Mouse (Mus musculus): ENCODE results near the gene Zfp689. TPM values are rescaled to one million over a fixed set of nuclear protein-coding genes. Genes with fewer than 3 reads are reported as not detected.
"Not testable (repeated sequence)": the region's sequence is repeated elsewhere in the genome, so short reads cannot be mapped to it uniquely, and the experiment has no call there.

Gene Zfp689
- 15.7 and 16.5 TPM in 2 replicates for polyA plus RNA-seq (2014; fragmentation: Nextera tagmentation; extraction: Ambion mirVana)

DNA sequence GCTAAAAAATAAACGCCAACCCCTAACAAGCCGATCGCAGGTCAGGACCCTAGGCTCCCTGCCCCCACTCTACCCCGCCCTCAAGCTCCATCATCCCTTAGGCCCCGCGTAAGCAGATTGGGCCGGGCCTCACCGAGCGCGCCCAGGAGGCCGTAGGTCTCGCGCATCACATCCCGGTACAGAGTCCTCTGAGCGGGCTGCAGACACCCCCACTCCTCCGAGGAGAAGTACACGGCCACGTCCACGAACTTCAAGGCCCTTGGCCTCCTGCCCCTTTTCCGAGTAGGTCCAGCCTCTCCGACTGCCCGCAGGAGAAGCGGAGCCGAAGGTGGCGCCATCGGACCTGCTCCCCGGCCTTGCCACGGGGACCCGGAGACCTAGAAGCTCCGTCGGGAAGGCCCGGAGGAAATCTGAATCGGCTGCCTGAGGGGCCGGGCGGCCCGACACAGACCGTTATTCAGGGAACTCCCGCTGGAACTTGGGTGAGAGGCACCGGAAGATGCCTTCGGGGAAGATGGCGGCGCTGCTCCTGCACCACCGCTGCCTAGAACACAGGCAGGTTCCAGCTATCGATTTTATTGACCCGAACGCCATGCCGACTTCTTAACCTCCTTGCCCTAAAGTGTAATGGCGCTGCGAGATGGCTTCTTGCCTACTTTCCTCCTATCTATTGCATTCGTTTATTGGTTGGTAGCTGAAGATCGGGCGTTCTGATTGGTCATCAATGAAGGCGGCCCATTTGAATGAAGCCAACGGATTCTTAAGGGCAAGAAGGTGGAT, at the start of gene Zfp689:
Gene Zfp689 (minus strand): TSS at position 638 of the 780 bp plus-strand sequence.
- WGBS, result under 1% methylated on average over 54 of the region's 54 CpGs
- DNase-seq (ENCODE audit: low spot score) (peak; percentile 91), ATAC-seq (replicated peaks; ENCODE audit: low FRiP score) (peak; percentile 89)
- Histone ChIP-seq H3K4me2 (ENCODE audit: low read depth, low read length, severe bottlenecking) (peak within 1 kb of the TSS; percentile 86), H3K4me1 (replicated peaks; ENCODE audit: control insufficient read depth, insufficient read depth, low read length) (peaks cover 10% of the 10 kb centered on the region), H3K9me3 (ENCODE audit: control insufficient read depth, low read length) (no peaks in the 10 kb centered on the region), H3K27me3 (ENCODE audit: control insufficient read depth, insufficient read depth, low read length) (no peaks in the 10 kb centered on the region), H3K27ac (ENCODE audit: low read depth, low read length) (peak within 1 kb of the TSS; percentile 93), H3K4me3 (ENCODE audit: low read depth, low read length) (peak within 1 kb of the TSS; percentile 93), H3K9ac (ENCODE audit: low read length) (peak within 1 kb of the TSS; percentile 99), H3K36me3 (ENCODE audit: control insufficient read depth, insufficient read depth, low read length) (peaks cover 8% of the 10 kb centered on the region)

GRCm38 (mm10) chr7:127498407-127498806, 49.4 kb upstream of the Zfp689 start:
- WGBS, result 45% methylated on average over 3 of the region's 3 CpGs
- DNase-seq (ENCODE audit: low spot score) (no peak), ATAC-seq (replicated peaks; ENCODE audit: low FRiP score) (no peak)
- Histone ChIP-seq H3K9ac (ENCODE audit: low read length) (no peak overlapping the region), H3K4me1 (replicated peaks; ENCODE audit: control insufficient read depth, insufficient read depth, low read length) (no peaks in the 10 kb centered on the region), H3K4me3 (ENCODE audit: low read depth, low read length) (no peak overlapping the region), H3K27me3 (ENCODE audit: control insufficient read depth, insufficient read depth, low read length) (no peaks in the 10 kb centered on the region), H3K9me3 (ENCODE audit: control insufficient read depth, low read length) (no peaks in the 10 kb centered on the region), H3K4me2 (ENCODE audit: low read depth, low read length, severe bottlenecking) (no peak overlapping the region), H3K36me3 (ENCODE audit: control insufficient read depth, insufficient read depth, low read length) (no peaks in the 10 kb centered on the region), H3K27ac (ENCODE audit: low read depth, low read length) (no peak overlapping the region)

DNA sequence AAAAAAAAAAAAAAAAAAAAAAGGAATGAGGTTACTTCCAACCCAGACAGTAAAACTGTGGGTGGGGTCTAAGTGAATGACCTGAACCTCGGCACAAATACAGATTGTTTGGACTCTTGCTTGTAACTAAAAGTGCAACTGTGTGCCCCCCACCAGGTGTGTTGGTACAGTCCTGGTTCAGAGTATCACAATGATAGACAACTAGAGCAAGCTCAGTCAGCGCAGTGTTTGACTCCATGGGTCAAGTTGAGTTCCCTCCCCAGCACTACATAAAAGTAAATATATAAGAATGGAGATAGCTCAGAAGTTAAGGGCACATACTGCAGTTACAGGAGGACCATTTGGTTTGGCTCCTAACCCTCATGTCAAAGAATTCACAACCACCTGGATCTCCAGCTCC, 48.4 kb upstream of the Zfp689 start:
- no peaks in the 10 kb centered on the region for H3K4me1 ChIP-seq (replicated peaks; ENCODE audit: control insufficient read depth, insufficient read depth, low read length)
- H3K9me3 ChIP-seq (ENCODE audit: control insufficient read depth, low read length), result no peaks in the 10 kb centered on the region
- ATAC-seq (replicated peaks; ENCODE audit: low FRiP score) (no peak), DNase-seq (ENCODE audit: low spot score) (no peak)
- H3K4me3 ChIP-seq (ENCODE audit: low read depth, low read length), result no peak overlapping the region
- no peak overlapping the region for H3K27ac ChIP-seq (ENCODE audit: low read depth, low read length)
- no peak overlapping the region for H3K9ac ChIP-seq (ENCODE audit: low read length)
- H3K36me3 ChIP-seq (ENCODE audit: control insufficient read depth, insufficient read depth, low read length), result no peaks in the 10 kb centered on the region
- no peak overlapping the region for H3K4me2 ChIP-seq (ENCODE audit: low read depth, low read length, severe bottlenecking)
- WGBS, result 93% methylated on average over 2 of the region's 2 CpGs
- no peaks in the 10 kb centered on the region for H3K27me3 ChIP-seq (ENCODE audit: control insufficient read depth, insufficient read depth, low read length)

- Histone ChIP-seq H3K9me3 (ENCODE audit: control insufficient read depth, low read length) (no peaks in the 10 kb centered on the region), H3K4me2 (ENCODE audit: low read depth, low read length, severe bottlenecking) (no peak overlapping the region), H3K4me1 (replicated peaks; ENCODE audit: control insufficient read depth, insufficient read depth, low read length) (no peaks in the 10 kb centered on the region), H3K27me3 (ENCODE audit: control insufficient read depth, insufficient read depth, low read length) (no peaks in the 10 kb centered on the region), H3K4me3 (ENCODE audit: low read depth, low read length) (no peak overlapping the region), H3K27ac (ENCODE audit: low read depth, low read length) (no peak overlapping the region), H3K36me3 (ENCODE audit: control insufficient read depth, insufficient read depth, low read length) (peaks cover 6% of the 10 kb centered on the region; the same call in 1 of the 2 replicates), H3K9ac (ENCODE audit: low read length) (no peak overlapping the region)
- ATAC-seq (replicated peaks; ENCODE audit: low FRiP score) (no peak), DNase-seq (ENCODE audit: low spot score) (no peak)
Observed at GRCm38 (mm10) chr7:127494648-127495047, 45.7 kb upstream of the Zfp689 start.

GRCm38 (mm10) chr7:127491846-127492245, 42.9 kb upstream of the Zfp689 start:
- no peak overlapping the region for H3K27ac ChIP-seq (ENCODE audit: low read depth, low read length)
- no peak overlapping the region for H3K4me2 ChIP-seq (ENCODE audit: low read depth, low read length, severe bottlenecking)
- WGBS, result 92% methylated on average over 3 of the region's 3 CpGs
- H3K27me3 ChIP-seq (ENCODE audit: control insufficient read depth, insufficient read depth, low read length), result no peaks in the 10 kb centered on the region
- H3K4me3 ChIP-seq (ENCODE audit: low read depth, low read length), result no peak overlapping the region
- no peaks in the 10 kb centered on the region for H3K4me1 ChIP-seq (replicated peaks; ENCODE audit: control insufficient read depth, insufficient read depth, low read length)
- H3K9me3 ChIP-seq (ENCODE audit: control insufficient read depth, low read length), result no peaks in the 10 kb centered on the region
- no peak for ATAC-seq (replicated peaks; ENCODE audit: low FRiP score)
- no peak for DNase-seq (ENCODE audit: low spot score)
- H3K9ac ChIP-seq (ENCODE audit: low read length), result no peak overlapping the region
- peaks cover 16% of the 10 kb centered on the region; the same call in 1 of the 2 replicates for H3K36me3 ChIP-seq (ENCODE audit: control insufficient read depth, insufficient read depth, low read length)

DNA sequence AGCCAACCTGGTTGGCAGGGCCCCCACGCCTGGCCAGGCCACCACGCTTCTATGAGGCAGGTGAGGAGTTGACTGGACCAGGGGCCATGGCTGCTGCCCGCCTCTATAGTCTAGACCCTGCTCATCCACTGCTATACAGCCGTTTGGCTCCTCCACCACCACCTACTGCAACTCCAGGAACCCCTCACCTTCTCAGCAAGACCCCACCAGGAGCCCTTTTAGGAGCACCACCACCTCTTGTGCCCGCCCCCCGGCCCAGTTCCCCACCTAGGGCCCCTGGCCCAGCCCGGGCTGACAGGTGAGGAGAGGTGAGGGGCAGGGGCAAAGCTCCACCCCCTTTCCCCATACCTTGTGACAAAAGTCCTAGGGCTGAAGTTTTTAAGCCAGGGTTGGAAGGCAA, 41.0 kb upstream of the Zfp689 start:
- H3K4me1 ChIP-seq (replicated peaks; ENCODE audit: control insufficient read depth, insufficient read depth, low read length), result no peaks in the 10 kb centered on the region
- DNase-seq (ENCODE audit: low spot score) (no peak), ATAC-seq (replicated peaks; ENCODE audit: low FRiP score) (no peak)
- no peak overlapping the region for H3K27ac ChIP-seq (ENCODE audit: low read depth, low read length)
- WGBS, result 95% methylated on average over 7 of the region's 7 CpGs
- no peak overlapping the region for H3K4me3 ChIP-seq (ENCODE audit: low read depth, low read length)
- H3K4me2 ChIP-seq (ENCODE audit: low read depth, low read length, severe bottlenecking), result no peak overlapping the region
- H3K27me3 ChIP-seq (ENCODE audit: control insufficient read depth, insufficient read depth, low read length), result no peaks in the 10 kb centered on the region
- no peak overlapping the region for H3K9ac ChIP-seq (ENCODE audit: low read length)
- H3K36me3 ChIP-seq (ENCODE audit: control insufficient read depth, insufficient read depth, low read length), result peaks cover 16% of the 10 kb centered on the region; the same call in 1 of the 2 replicates
- H3K9me3 ChIP-seq (ENCODE audit: control insufficient read depth, low read length), result no peaks in the 10 kb centered on the region

DNA sequence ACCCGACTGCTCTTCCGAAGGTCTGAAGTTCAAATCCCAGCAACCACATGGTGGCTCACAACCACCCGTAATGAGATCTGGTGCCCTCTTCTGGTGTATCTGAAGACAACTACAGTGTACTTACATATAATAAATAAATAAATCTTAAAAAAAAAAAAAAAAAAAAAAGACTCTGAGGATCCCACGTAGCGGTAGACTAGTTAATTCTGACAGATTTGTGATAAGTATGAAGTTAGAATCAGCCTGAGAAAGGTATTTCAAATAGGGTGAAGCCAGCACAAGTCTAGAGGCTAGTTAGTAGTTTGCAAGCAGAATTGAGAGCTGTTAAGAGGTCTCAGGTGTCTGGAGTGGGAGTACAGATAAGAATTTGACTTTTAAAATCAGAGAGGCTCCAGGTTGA, 39.4 kb upstream of the Zfp689 start:
- H3K9ac ChIP-seq (ENCODE audit: low read length); H3K27me3 ChIP-seq (ENCODE audit: control insufficient read depth, insufficient read depth, low read length); ATAC-seq (replicated peaks; ENCODE audit: low FRiP score); H3K9me3 ChIP-seq (ENCODE audit: control insufficient read depth, low read length); H3K4me3 ChIP-seq (ENCODE audit: low read depth, low read length); H3K27ac ChIP-seq (ENCODE audit: low read depth, low read length); H3K4me2 ChIP-seq (ENCODE audit: low read depth, low read length, severe bottlenecking); DNase-seq (ENCODE audit: low spot score); H3K4me1 ChIP-seq (replicated peaks; ENCODE audit: control insufficient read depth, insufficient read depth, low read length): not testable (repeated sequence)
- peaks cover 18% of the 10 kb centered on the region; the same call in 1 of the 2 replicates for H3K36me3 ChIP-seq (ENCODE audit: control insufficient read depth, insufficient read depth, low read length)
- 92% methylated on average over 4 of the region's 5 CpGs for WGBS

DNA sequence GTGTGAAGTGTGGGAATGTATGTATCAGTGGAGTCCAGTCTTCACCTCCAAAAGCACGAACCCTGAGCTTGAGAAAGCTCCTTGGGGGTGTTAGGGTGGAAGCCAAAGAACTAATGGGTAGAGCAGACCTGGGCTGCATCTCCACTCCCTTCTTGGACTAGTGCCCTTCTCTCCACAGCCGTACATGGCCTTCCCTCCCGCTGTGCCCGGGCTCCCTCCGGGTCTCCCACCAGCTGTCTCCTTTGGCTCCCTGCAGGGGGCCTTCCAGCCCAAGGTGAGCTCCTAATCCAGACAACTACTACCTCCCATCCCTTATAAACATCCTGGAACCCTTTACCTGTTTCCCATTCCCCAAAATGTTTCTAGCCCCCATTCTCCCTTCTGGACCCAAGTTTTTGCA, 36.5 kb upstream of the Zfp689 start:
- Histone ChIP-seq H3K4me2 (ENCODE audit: low read depth, low read length, severe bottlenecking) (no peak overlapping the region), H3K27ac (ENCODE audit: low read depth, low read length) (no peak overlapping the region), H3K4me3 (ENCODE audit: low read depth, low read length) (no peak overlapping the region), H3K4me1 (replicated peaks; ENCODE audit: control insufficient read depth, insufficient read depth, low read length) (peaks cover under 1% of the 10 kb centered on the region; the same call in 1 of the 2 replicates), H3K36me3 (ENCODE audit: control insufficient read depth, insufficient read depth, low read length) (peaks cover 21% of the 10 kb centered on the region; the same call in 1 of the 2 replicates), H3K9ac (ENCODE audit: low read length) (no peak overlapping the region), H3K9me3 (ENCODE audit: control insufficient read depth, low read length) (no peaks in the 10 kb centered on the region), H3K27me3 (ENCODE audit: control insufficient read depth, insufficient read depth, low read length) (no peaks in the 10 kb centered on the region)
- DNase-seq (ENCODE audit: low spot score), result no peak
- no peak for ATAC-seq (replicated peaks; ENCODE audit: low FRiP score)
- WGBS, result 83% methylated on average over 5 of the region's 5 CpGs

DNA sequence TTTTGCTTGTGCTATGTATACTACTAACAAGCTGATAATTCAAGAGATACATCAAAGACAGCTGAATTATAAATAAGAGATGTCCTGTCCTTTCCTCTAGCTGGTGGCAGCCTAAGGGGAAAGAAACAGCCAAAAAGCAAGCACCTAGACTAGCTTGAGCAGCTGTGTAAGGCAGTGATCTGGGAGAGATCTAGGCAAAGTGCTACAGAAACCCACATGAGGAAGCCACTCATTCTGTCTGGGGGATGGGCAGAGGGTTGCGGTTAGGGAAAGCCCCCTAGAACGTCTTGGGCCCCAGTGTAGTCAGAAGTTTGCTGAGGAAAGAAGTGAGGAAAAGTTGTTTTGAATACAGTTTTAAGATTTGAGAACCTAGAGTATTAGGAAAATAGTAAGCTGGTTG, 31.4 kb upstream of the Zfp689 start:
- H3K27me3 ChIP-seq (ENCODE audit: control insufficient read depth, insufficient read depth, low read length), result no peaks in the 10 kb centered on the region
- H3K27ac ChIP-seq (ENCODE audit: low read depth, low read length), result no peak overlapping the region
- DNase-seq (ENCODE audit: low spot score) (no peak), ATAC-seq (replicated peaks; ENCODE audit: low FRiP score) (no peak)
- peaks cover 13% of the 10 kb centered on the region; the same call in 1 of the 2 replicates for H3K36me3 ChIP-seq (ENCODE audit: control insufficient read depth, insufficient read depth, low read length)
- H3K9ac ChIP-seq (ENCODE audit: low read length), result peak overlapping the region; percentile 77
- peak overlapping the region; percentile 89; the same call in 1 of the 2 replicates for H3K4me2 ChIP-seq (ENCODE audit: low read depth, low read length, severe bottlenecking)
- peaks cover 14% of the 10 kb centered on the region for H3K4me1 ChIP-seq (replicated peaks; ENCODE audit: control insufficient read depth, insufficient read depth, low read length)
- peak overlapping the region; percentile 72; the same call in 1 of the 2 replicates for H3K4me3 ChIP-seq (ENCODE audit: low read depth, low read length)
- 67% methylated on average over 2 of the region's 2 CpGs for WGBS
- no peaks in the 10 kb centered on the region for H3K9me3 ChIP-seq (ENCODE audit: control insufficient read depth, low read length)
